Mouse (Mus musculus): ENCODE measurements around the gene Chst12.

- TF ChIP-seq USF1 (IDR thresholded peaks at IDR 0.05; ENCODE audit: low read depth) (no peak), MYOD1 (IDR thresholded peaks at IDR 0.05; ENCODE audit: control insufficient read depth, insufficient read length, low read depth) (no peak), CTCF (IDR thresholded peaks at IDR 0.05; ENCODE audit: control insufficient read depth, insufficient read depth, insufficient read length) (no peak), CEBPB (IDR thresholded peaks at IDR 0.05; ENCODE audit: low read depth) (no peak)
These were observed 60.9 kb downstream of the Chst12 start for GRCm38 (mm10) chr5:140566271-140566670.
